Mouse (Mus musculus) G1E (cell line): ENCODE results near the gene S100a3. TPM values are rescaled to one million over a fixed set of nuclear protein-coding genes. Genes with fewer than 3 reads are reported as not detected.

Experiments
- ATAC-seq: 2 replicates; pipeline ENCODE4 v1.8.0; 2016; ENCODE audit warnings: mild to moderate bottlenecking; ENCODE audit not compliant: insufficient number of reproducible peaks, poor library complexity, low FRiP score, severe bottlenecking; ENCODE audit errors: extremely low read depth
- DNase-seq: peaks from one replicate; pipeline ENCODE4 v3.0.0; 2012; ENCODE audit warnings: low spot score
- H3K27me3 ChIP-seq: 2 replicates; pipeline ENCODE4 v1.6.1; 2012; ENCODE audit warnings: mild to moderate bottlenecking, low read length, inconsistent platforms; ENCODE audit not compliant: insufficient read depth
- H3K36me3 ChIP-seq: replicated peaks from 2 replicates; pipeline ENCODE3; 2012; ENCODE audit warnings: mild to moderate bottlenecking, inconsistent platforms
- H3K4me1 ChIP-seq: 2 replicates; pipeline ENCODE4 v1.6.1; 2012; ENCODE audit warnings: low read depth, low read length, inconsistent platforms, mixed read lengths; ENCODE audit not compliant: insufficient read depth
- H3K4me3 ChIP-seq: 2 replicates; pipeline ENCODE4 v1.5.1; 2012; ENCODE audit warnings: low read depth, mild to moderate bottlenecking, inconsistent platforms, low read length, moderate library complexity, mixed read lengths
- H3K9me3 ChIP-seq: replicated peaks from 2 replicates; pipeline ENCODE4 v1.6.1; 2012; ENCODE audit warnings: inconsistent platforms
- CTCF ChIP-seq: IDR thresholded peaks from 2 replicates; pipeline ENCODE4 v1.5.1; 2012; ENCODE audit warnings: low read depth, low read length, inconsistent platforms, mixed read lengths
- GATA1 ChIP-seq: IDR thresholded peaks from 2 replicates; pipeline ENCODE4 v1.6.1; 2012; ENCODE audit warnings: borderline replicate concordance, low read length, inconsistent platforms, mixed read lengths
- GATA2 ChIP-seq: IDR thresholded peaks from 2 replicates; pipeline ENCODE4 v1.6.1; 2012; ENCODE audit warnings: low read depth, low read length, inconsistent platforms, borderline replicate concordance
- POLR2AphosphoS5 ChIP-seq: IDR thresholded peaks from 2 replicates; pipeline ENCODE4 v1.6.1; 2012; ENCODE audit warnings: low read depth, low read length, inconsistent platforms; ENCODE audit not compliant: insufficient replicate concordance
- TAL1 ChIP-seq: conservative IDR thresholded peaks from 2 replicates; pipeline ENCODE4 v1.6.1; 2012; ENCODE audit warnings: low read depth, low read length, inconsistent platforms, mixed read lengths
- polyA plus RNA-seq: library from polyadenylated mRNA; stranded (reverse); fragments of >175 nt; gene quantifications from 2 replicates; pipeline ENCODE4 v1.2.3, GENCODE M21; 2012
- total RNA-seq, 2 experiments: library from RNA; stranded (forward) in 1 of 2; stranded (reverse) in 1 of 2; fragments of 200-1000 nt in 1 of 2; fragments of >200 nt in 1 of 2; fragmentation: Nextera tagmentation in 1 of 2; gene quantifications; 2 replicates each; pipeline ENCODE4 v1.2.3; 2014 to 2017

The S100a3 gene
- total and polyA plus RNA-seq, 3 experiments: 0.22 TPM; not detected in 2

- H3K27me3 ChIP-seq: no peaks in the 10 kb centered on the region
- ATAC-seq (no peak), DNase-seq (no peak)
- H3K9me3 ChIP-seq: no peaks in the 10 kb centered on the region
- H3K4me1 ChIP-seq: peaks cover 31% of the 10 kb centered on the region
- TF ChIP-seq GATA2 (no peak), CTCF (no peak)
- H3K36me3 ChIP-seq: peaks cover 34% of the 10 kb centered on the region
- H3K4me3 ChIP-seq: no peak overlapping the region
Observed at GRCm38 (mm10) chr3:90515789-90516188, 44.6 kb upstream of the S100a3 start.

GRCm38 (mm10) chr3:90517711-90518110 lies 42.7 kb upstream of the S100a3 start:
- no peak overlapping the region for H3K4me3 ChIP-seq
- peaks cover 27% of the 10 kb centered on the region for H3K4me1 ChIP-seq
- DNase-seq: no peak
- peaks cover 22% of the 10 kb centered on the region for H3K36me3 ChIP-seq
- no peak for TF ChIP-seq GATA2
- TF ChIP-seq POLR2AphosphoS5: no peak
- TF ChIP-seq TAL1: no peak
- no peak for TF ChIP-seq GATA1
- TF ChIP-seq CTCF: no peak
- no peaks in the 10 kb centered on the region for H3K9me3 ChIP-seq
- ATAC-seq: no peak
- no peaks in the 10 kb centered on the region for H3K27me3 ChIP-seq

GRCm38 (mm10) chr3:90525421-90525820 lies 35.0 kb upstream of the S100a3 start:
- Histone ChIP-seq H3K36me3 (peaks cover 7% of the 10 kb centered on the region), H3K4me3 (no peak overlapping the region), H3K9me3 (no peaks in the 10 kb centered on the region), H3K4me1 (peaks cover 9% of the 10 kb centered on the region), H3K27me3 (peaks cover 33% of the 10 kb centered on the region)
- ATAC-seq (no peak), DNase-seq (no peak)
- TF ChIP-seq GATA1 (no peak), GATA2 (no peak), CTCF (no peak), POLR2AphosphoS5 (no peak), TAL1 (no peak)

GRCm38 (mm10) chr3:90526076-90526475 lies 34.3 kb upstream of the S100a3 start:
- no peak for ATAC-seq
- Histone ChIP-seq H3K36me3 (peaks cover 5% of the 10 kb centered on the region), H3K4me1 (peaks cover 9% of the 10 kb centered on the region), H3K27me3 (peaks cover 33% of the 10 kb centered on the region), H3K9me3 (no peaks in the 10 kb centered on the region), H3K4me3 (no peak overlapping the region)
- TF ChIP-seq CTCF (no peak), POLR2AphosphoS5 (no peak), GATA1 (no peak), TAL1 (no peak), GATA2 (no peak)
- DNase-seq: no peak

- Histone ChIP-seq H3K36me3 (peaks cover 5% of the 10 kb centered on the region), H3K4me1 (peaks cover 9% of the 10 kb centered on the region), H3K27me3 (peaks cover 33% of the 10 kb centered on the region), H3K4me3 (no peak within 1 kb of the TSS), H3K9me3 (no peaks in the 10 kb centered on the region)
- no peak for ATAC-seq
- no peak for DNase-seq
- TF ChIP-seq CTCF (no peak), TAL1 (no peak), POLR2AphosphoS5 (no peak), GATA1 (no peak), GATA2 (no peak)
Observed at GRCm38 (mm10) chr3:90526580-90526979, 33.8 kb upstream of the S100a3 start, which contains the start of gene S100a14. S100a14 (plus strand) TSS chr3:90526856.

GRCm38 (mm10) chr3:90527291-90527873 lies 33.0 kb upstream of the S100a3 start:
- peaks cover 39% of the 10 kb centered on the region for H3K27me3 ChIP-seq
- TF ChIP-seq GATA1 (no peak), POLR2AphosphoS5 (no peak), TAL1 (no peak), GATA2 (no peak), CTCF (no peak)
- H3K4me1 ChIP-seq: peaks cover 9% of the 10 kb centered on the region
- ATAC-seq (no peak), DNase-seq (no peak)
- no peak overlapping the region for H3K4me3 ChIP-seq
- no peaks in the 10 kb centered on the region for H3K9me3 ChIP-seq
- peaks cover 5% of the 10 kb centered on the region for H3K36me3 ChIP-seq

GRCm38 (mm10) chr3:90531713-90532112 lies 28.7 kb upstream of the S100a3 start:
- ATAC-seq: no peak
- TF ChIP-seq POLR2AphosphoS5: no peak
- TF ChIP-seq GATA2: no peak
- no peak for TF ChIP-seq TAL1
- TF ChIP-seq CTCF: no peak
- TF ChIP-seq GATA1: no peak
- DNase-seq: no peak
- Histone ChIP-seq H3K27me3 (peaks cover 32% of the 10 kb centered on the region), H3K4me1 (peaks cover 2% of the 10 kb centered on the region; the same call in 1 of the 2 replicates), H3K9me3 (no peaks in the 10 kb centered on the region), H3K36me3 (no peaks in the 10 kb centered on the region), H3K4me3 (no peak overlapping the region)
